Mouse (Mus musculus): ENCODE results near the gene Usp9x. TPM values are rescaled to one million over a fixed set of nuclear protein-coding genes. Genes with fewer than 3 reads are reported as not detected.

Usp9x gene
- polyA plus RNA-seq (2012; ENCODE audit: insufficient read depth, low replicate concordance) = 0.97 TPM in 1 of 2 replicates, not detected in the other

GRCm38 (mm10) chrX:13071241-13071775 is at the start of gene Usp9x:
Usp9x (plus strand) TSS chrX:13071498.
- TF ChIP-seq FLI1 (IDR thresholded peaks at IDR 0.05; ENCODE audit: low read length) (no peak), GATA1 (IDR thresholded peaks at IDR 0.05; ENCODE audit: borderline replicate concordance, low read length) (no peak)
- peaks cover 3% of the 10 kb centered on the region; the same call in 1 of the 2 replicates for H3K4me1 ChIP-seq
- H3K4me3 ChIP-seq (replicated peaks) = peak within 1 kb of the TSS; percentile 95
- H3K27me3 ChIP-seq (replicated peaks) = peaks cover 9% of the 10 kb centered on the region
- H3K9me3 ChIP-seq = peaks cover 15% of the 10 kb centered on the region
- H3K36me3 ChIP-seq (replicated peaks; ENCODE audit: low read length) = no peaks in the 10 kb centered on the region

- Histone ChIP-seq H3K4me1 (no peaks in the 10 kb centered on the region), H3K36me3 (replicated peaks; ENCODE audit: low read length) (no peaks in the 10 kb centered on the region), H3K27me3 (replicated peaks) (no peaks in the 10 kb centered on the region), H3K4me3 (replicated peaks) (no peak overlapping the region), H3K9me3 (no peaks in the 10 kb centered on the region)
- no peak for TF ChIP-seq FLI1 (IDR thresholded peaks at IDR 0.05; ENCODE audit: low read length)
- no peak for TF ChIP-seq GATA1 (IDR thresholded peaks at IDR 0.05; ENCODE audit: borderline replicate concordance, low read length)
Measured at GRCm38 (mm10) chrX:13022547-13023310, 48.6 kb upstream of the Usp9x start.

GRCm38 (mm10) chrX:13024539-13025202 is 46.6 kb upstream of the Usp9x start:
- Histone ChIP-seq H3K4me3 (replicated peaks) (no peak overlapping the region), H3K9me3 (no peaks in the 10 kb centered on the region), H3K4me1 (no peaks in the 10 kb centered on the region), H3K36me3 (replicated peaks; ENCODE audit: low read length) (no peaks in the 10 kb centered on the region), H3K27me3 (replicated peaks) (no peaks in the 10 kb centered on the region)
- TF ChIP-seq FLI1 (IDR thresholded peaks at IDR 0.05; ENCODE audit: low read length) (no peak), GATA1 (IDR thresholded peaks at IDR 0.05; ENCODE audit: borderline replicate concordance, low read length) (no peak)

- no peaks in the 10 kb centered on the region for H3K27me3 ChIP-seq (replicated peaks)
- H3K4me1 ChIP-seq = no peaks in the 10 kb centered on the region
- H3K9me3 ChIP-seq = no peaks in the 10 kb centered on the region
- H3K4me3 ChIP-seq (replicated peaks) = no peak overlapping the region
- no peaks in the 10 kb centered on the region for H3K36me3 ChIP-seq (replicated peaks; ENCODE audit: low read length)
- TF ChIP-seq GATA1 (IDR thresholded peaks at IDR 0.05; ENCODE audit: borderline replicate concordance, low read length) (no peak), FLI1 (IDR thresholded peaks at IDR 0.05; ENCODE audit: low read length) (no peak)
Measured at GRCm38 (mm10) chrX:13025286-13025685, 46.0 kb upstream of the Usp9x start.

- peaks cover 4% of the 10 kb centered on the region; the same call in 1 of the 2 replicates for H3K9me3 ChIP-seq
Measured at GRCm38 (mm10) chrX:13028156-13028555, 43.1 kb upstream of the Usp9x start.

GRCm38 (mm10) chrX:13029996-13030395 is 41.3 kb upstream of the Usp9x start:
- H3K9me3 ChIP-seq = peaks cover 4% of the 10 kb centered on the region; the same call in 1 of the 2 replicates

More at GRCm38 (mm10) chrX:13028156-13028555, 43.1 kb upstream of the Usp9x start:
- Histone ChIP-seq H3K36me3 (replicated peaks; ENCODE audit: low read length) (no peaks in the 10 kb centered on the region), H3K4me3 (replicated peaks) (no peak overlapping the region), H3K27me3 (replicated peaks) (no peaks in the 10 kb centered on the region), H3K4me1 (no peaks in the 10 kb centered on the region)
- TF ChIP-seq GATA1 (IDR thresholded peaks at IDR 0.05; ENCODE audit: borderline replicate concordance, low read length) (no peak), FLI1 (IDR thresholded peaks at IDR 0.05; ENCODE audit: low read length) (no peak)

GRCm38 (mm10) chrX:13037085-13037484 is 34.2 kb upstream of the Usp9x start:
- Histone ChIP-seq H3K4me3 (replicated peaks) (no peak overlapping the region), H3K4me1 (peaks cover 12% of the 10 kb centered on the region; the same call in 1 of the 2 replicates), H3K27me3 (replicated peaks) (peaks cover 6% of the 10 kb centered on the region), H3K36me3 (replicated peaks; ENCODE audit: low read length) (no peaks in the 10 kb centered on the region), H3K9me3 (no peaks in the 10 kb centered on the region)
- TF ChIP-seq GATA1 (IDR thresholded peaks at IDR 0.05; ENCODE audit: borderline replicate concordance, low read length) (no peak), FLI1 (IDR thresholded peaks at IDR 0.05; ENCODE audit: low read length) (no peak)

More at GRCm38 (mm10) chrX:13029996-13030395, 41.3 kb upstream of the Usp9x start:
- H3K4me3 ChIP-seq (replicated peaks) = no peak overlapping the region
- no peak for TF ChIP-seq FLI1 (IDR thresholded peaks at IDR 0.05; ENCODE audit: low read length)
- no peak for TF ChIP-seq GATA1 (IDR thresholded peaks at IDR 0.05; ENCODE audit: borderline replicate concordance, low read length)
- no peaks in the 10 kb centered on the region for H3K36me3 ChIP-seq (replicated peaks; ENCODE audit: low read length)
- no peaks in the 10 kb centered on the region for H3K4me1 ChIP-seq
- H3K27me3 ChIP-seq (replicated peaks) = no peaks in the 10 kb centered on the region

GRCm38 (mm10) chrX:13039211-13039610 is 32.1 kb upstream of the Usp9x start:
- peaks cover 6% of the 10 kb centered on the region for H3K36me3 ChIP-seq (replicated peaks; ENCODE audit: low read length)
- peaks cover 12% of the 10 kb centered on the region; the same call in 1 of the 2 replicates for H3K4me1 ChIP-seq
- no peak overlapping the region for H3K4me3 ChIP-seq (replicated peaks)
- no peak for TF ChIP-seq FLI1 (IDR thresholded peaks at IDR 0.05; ENCODE audit: low read length)
- H3K27me3 ChIP-seq (replicated peaks) = peaks cover 6% of the 10 kb centered on the region
- no peaks in the 10 kb centered on the region for H3K9me3 ChIP-seq

GRCm38 (mm10) chrX:13040391-13040790 is 30.9 kb upstream of the Usp9x start:
- Histone ChIP-seq H3K4me1 (peaks cover 12% of the 10 kb centered on the region; the same call in 1 of the 2 replicates), H3K36me3 (replicated peaks; ENCODE audit: low read length) (peaks cover 17% of the 10 kb centered on the region), H3K4me3 (replicated peaks) (no peak overlapping the region), H3K27me3 (replicated peaks) (peaks cover 6% of the 10 kb centered on the region), H3K9me3 (no peaks in the 10 kb centered on the region)
- no peak for TF ChIP-seq FLI1 (IDR thresholded peaks at IDR 0.05; ENCODE audit: low read length)

Measured in megakaryocyte, embryonic 14.5 days (primary cell).